Mouse (Mus musculus): ENCODE data around the gene Cyfip1. TPM values are rescaled to one million over a fixed set of nuclear protein-coding genes. Genes with fewer than 3 reads are reported as not detected.

Cyfip1 gene
- polyA plus RNA-seq (2012; rRNA removed; ENCODE audit: low replicate concordance): 20.9 and 21.0 TPM in 2 replicates

GRCm38 (mm10) chr7:55841445-55841844 lies at the start of gene Cyfip1:
Cyfip1 (plus strand) TSS chr7:55841745.

DNA sequence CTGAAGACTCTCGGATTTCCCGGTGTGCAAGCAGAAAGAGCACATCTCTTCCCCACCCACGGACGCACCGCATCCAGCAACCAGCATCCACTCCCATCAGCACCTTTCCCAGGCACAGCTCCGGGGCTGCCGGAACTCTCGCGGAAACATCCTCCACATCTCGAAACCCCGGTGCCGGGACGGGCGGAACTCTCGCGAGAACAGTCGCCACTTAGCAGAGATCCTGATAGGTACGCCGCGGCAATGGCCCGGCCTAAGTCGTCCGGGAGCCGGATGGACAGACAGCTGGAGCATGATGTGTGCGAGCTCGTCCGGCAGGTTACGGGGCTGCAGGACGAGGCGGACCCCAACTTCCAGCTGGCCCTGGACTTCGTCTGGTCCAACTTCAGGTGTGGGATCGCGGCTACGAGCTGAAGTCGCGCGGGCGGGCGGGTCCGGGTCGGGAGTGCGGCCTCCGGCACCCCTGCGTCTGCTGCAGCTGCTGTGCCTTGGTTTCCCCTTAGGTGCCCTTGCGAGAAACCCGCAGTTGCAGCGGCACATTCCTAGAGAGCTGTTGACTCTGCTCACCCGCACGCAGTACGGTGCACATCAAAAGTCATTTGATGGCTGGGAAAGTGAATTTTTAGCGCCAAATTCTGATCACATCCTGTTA lies 47.5 kb upstream of the Cyfip1 start, which contains the start of gene Tubgcp5:
Gene Tubgcp5, plus strand, starts transcription at position 203 of the 652 bp plus-strand sequence.

DNA sequence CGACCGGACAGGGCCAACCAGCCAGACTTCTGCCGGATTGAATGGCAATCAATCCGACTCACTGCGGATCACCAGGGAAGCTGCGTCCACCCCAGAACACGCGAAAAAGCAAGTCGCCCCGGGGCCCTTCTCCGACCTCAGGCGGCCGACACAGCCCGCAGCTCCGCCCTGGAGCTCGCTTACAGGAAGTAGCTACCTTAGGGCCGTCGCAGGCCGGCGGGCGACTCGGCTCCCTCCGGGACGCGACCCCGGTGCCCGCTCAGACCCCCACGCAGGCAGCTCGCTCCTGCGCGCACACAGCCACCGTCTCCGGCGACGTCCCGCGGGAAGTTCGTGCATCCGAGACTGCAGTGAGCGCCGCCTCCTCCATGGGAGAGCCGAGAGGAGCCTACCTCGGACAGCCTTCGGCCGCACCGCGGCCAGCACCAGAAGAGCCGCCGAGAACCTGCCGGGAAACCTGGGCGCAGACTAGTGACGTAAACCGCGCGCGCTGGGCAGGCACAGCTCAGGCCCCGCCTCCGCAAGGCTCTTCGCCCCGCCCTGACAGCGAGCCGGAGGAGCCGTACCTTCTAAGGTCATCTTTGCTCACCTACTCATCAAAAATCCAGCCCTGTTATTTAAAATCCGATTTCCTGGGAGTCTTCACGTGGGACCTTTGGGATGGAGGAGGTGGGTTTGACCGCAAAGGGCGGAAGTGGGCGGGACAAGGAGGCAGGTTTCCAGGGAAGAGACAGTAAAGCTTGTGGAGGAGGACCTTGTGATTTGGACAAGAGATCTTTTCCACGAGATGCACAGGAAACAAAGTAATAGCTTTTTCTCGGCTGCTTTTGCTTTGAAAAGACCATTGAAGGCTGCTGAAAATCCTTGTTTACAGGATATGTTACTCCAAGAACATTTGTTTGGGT lies 120.7 kb downstream of the Cyfip1 start, which contains the start of gene Nipa2:
Gene Nipa2, minus strand, starts transcription at position 473 of the 905 bp plus-strand sequence.

Other genes starting within 250 kb of the Cyfip1 start
- 0.85 and 2.3 TPM in 2 replicates for gene Siglech, start 73.6 kb upstream of the Cyfip1 start, polyA plus RNA-seq (2012; rRNA removed; ENCODE audit: low replicate concordance)
- 0.34 and 1.1 TPM in 2 replicates for gene Tubgcp5, start 47.6 kb upstream of the Cyfip1 start, polyA plus RNA-seq (2012; rRNA removed; ENCODE audit: low replicate concordance)
- gene Nipa2, start 120.7 kb downstream of the Cyfip1 start, polyA plus RNA-seq (2012; rRNA removed; ENCODE audit: low replicate concordance): 17.0 and 72.4 TPM in 2 replicates
- 0.71 and 0.95 TPM in 2 replicates for gene Nipa1, start 178.2 kb downstream of the Cyfip1 start, polyA plus RNA-seq (2012; rRNA removed; ENCODE audit: low replicate concordance)
- gene Herc2, start 208.5 kb downstream of the Cyfip1 start, polyA plus RNA-seq (2012; rRNA removed; ENCODE audit: low replicate concordance): 13.4 and 15.5 TPM in 2 replicates